Mouse (Mus musculus): Measurements from ENCODE around the gene Castor2. TPM values are rescaled to one million over a fixed set of nuclear protein-coding genes. Genes with fewer than 3 reads are reported as not detected.

The Castor2 gene
- polyA plus RNA-seq, 1 experiment: 39.3 TPM

- H3K27me3 ChIP-seq (replicated peaks; ENCODE audit: control insufficient read depth, insufficient read depth, low read length): no peaks in the 10 kb centered on the region
- TF ChIP-seq CTCF (conservative IDR thresholded peaks at IDR 0.05; ENCODE audit: insufficient read depth, insufficient read length, low read depth, low read length) (peak; percentile 42), POLR2A (IDR thresholded peaks at IDR 0.05; ENCODE audit: low read depth, low read length) (no peak)
- 22% methylated on average over 1 of the region's 1 CpGs for WGBS
- peak; percentile 25 for DNase-seq
- no peaks in the 10 kb centered on the region for H3K4me1 ChIP-seq (ENCODE audit: control insufficient read depth, insufficient read depth, low read length)
- no peak overlapping the region for H3K4me3 ChIP-seq (ENCODE audit: insufficient read depth, low read depth, low read length)
- H3K27ac ChIP-seq (ENCODE audit: insufficient read depth, low read depth, low read length): no peak overlapping the region
- no peaks in the 10 kb centered on the region for H3K36me3 ChIP-seq (ENCODE audit: control insufficient read depth, insufficient read depth, low read length)
These were observed 31.6 kb upstream of the Castor2 start for GRCm38 (mm10) chr5:134067924-134068323.

DNA sequence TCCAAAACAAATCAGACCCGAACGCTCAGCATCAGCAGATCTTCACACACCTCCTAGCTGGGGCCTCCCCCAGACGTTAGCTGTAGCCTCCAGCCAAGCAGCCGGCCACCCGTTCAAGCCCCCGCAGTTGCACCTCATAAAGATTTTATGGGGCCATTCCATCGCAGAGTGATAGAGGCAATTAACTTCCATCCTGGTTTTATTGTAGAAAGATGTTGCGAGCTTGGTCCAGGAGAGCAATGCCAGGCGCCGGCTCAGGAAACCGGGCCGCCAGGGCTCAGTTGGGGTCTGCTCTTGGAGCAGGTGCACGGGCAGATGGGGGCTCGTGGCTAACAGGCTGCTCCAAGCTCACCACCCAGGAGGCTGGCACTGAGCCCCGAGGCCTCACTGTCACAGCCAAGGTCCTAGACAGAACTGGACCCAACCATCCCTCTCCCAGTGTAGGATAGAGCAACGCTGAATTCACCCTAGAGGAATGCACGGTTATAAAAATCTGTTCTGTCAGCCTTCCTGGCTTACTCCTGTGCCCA, 25.9 kb upstream of the Castor2 start:
- Histone ChIP-seq H3K27ac (ENCODE audit: insufficient read depth, low read depth, low read length) (no peak overlapping the region), H3K36me3 (ENCODE audit: control insufficient read depth, insufficient read depth, low read length) (no peaks in the 10 kb centered on the region), H3K4me1 (ENCODE audit: control insufficient read depth, insufficient read depth, low read length) (no peaks in the 10 kb centered on the region), H3K4me3 (ENCODE audit: insufficient read depth, low read depth, low read length) (no peak overlapping the region), H3K27me3 (replicated peaks; ENCODE audit: control insufficient read depth, insufficient read depth, low read length) (no peaks in the 10 kb centered on the region)
- no peak for TF ChIP-seq POLR2A (IDR thresholded peaks at IDR 0.05; ENCODE audit: low read depth, low read length)
- no peak for TF ChIP-seq CTCF (conservative IDR thresholded peaks at IDR 0.05; ENCODE audit: insufficient read depth, insufficient read length, low read depth, low read length)
- 11% methylated on average over 17 of the region's 17 CpGs for WGBS
- no peak for DNase-seq

DNA sequence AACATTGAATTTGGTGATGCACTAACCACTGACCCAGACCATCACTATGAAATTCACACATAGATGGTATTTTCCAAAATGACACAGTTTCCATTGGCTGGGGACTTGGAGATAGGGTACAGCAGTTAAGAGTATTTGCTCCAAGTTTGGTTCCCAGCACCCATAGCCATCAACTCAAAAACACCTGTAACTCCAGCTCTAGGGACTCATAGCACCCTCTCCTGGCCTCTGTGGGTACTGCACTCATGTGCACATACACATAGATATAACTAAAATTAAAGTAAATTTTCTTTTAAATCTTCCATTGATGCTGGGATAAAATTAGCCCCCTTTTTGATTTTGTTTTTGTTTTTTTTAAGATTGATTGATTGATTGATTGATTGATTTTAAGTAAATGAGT, 25.1 kb upstream of the Castor2 start:
- Histone ChIP-seq H3K27ac (ENCODE audit: insufficient read depth, low read depth, low read length) (no peak overlapping the region), H3K27me3 (replicated peaks; ENCODE audit: control insufficient read depth, insufficient read depth, low read length) (no peaks in the 10 kb centered on the region), H3K36me3 (ENCODE audit: control insufficient read depth, insufficient read depth, low read length) (no peaks in the 10 kb centered on the region), H3K4me1 (ENCODE audit: control insufficient read depth, insufficient read depth, low read length) (no peaks in the 10 kb centered on the region), H3K4me3 (ENCODE audit: insufficient read depth, low read depth, low read length) (no peak overlapping the region)
- TF ChIP-seq CTCF (conservative IDR thresholded peaks at IDR 0.05; ENCODE audit: insufficient read depth, insufficient read length, low read depth, low read length): no peak
- no peak for TF ChIP-seq POLR2A (IDR thresholded peaks at IDR 0.05; ENCODE audit: low read depth, low read length)
- DNase-seq: no peak

DNA sequence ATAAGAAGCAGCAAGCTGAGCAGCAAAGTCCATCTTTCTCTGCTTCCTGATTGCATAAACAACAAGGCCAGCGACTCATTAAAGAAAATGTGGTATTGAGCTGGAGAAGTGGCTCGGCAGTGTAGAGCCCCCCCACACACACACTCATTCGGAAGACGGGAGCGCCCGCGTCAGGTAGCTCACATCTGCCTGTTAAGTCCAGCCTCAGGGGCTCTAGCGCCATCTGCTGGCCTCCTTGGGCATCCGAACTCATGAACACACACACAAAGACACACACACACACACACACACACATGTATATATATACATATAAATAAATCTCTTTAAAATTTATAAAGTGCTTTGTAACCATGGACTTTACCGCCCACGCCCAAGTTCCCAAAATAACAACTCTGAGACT, 23.3 kb upstream of the Castor2 start:
- Histone ChIP-seq H3K36me3 (ENCODE audit: control insufficient read depth, insufficient read depth, low read length) (no peaks in the 10 kb centered on the region), H3K4me3 (ENCODE audit: insufficient read depth, low read depth, low read length) (no peak overlapping the region), H3K27me3 (replicated peaks; ENCODE audit: control insufficient read depth, insufficient read depth, low read length) (no peaks in the 10 kb centered on the region), H3K27ac (ENCODE audit: insufficient read depth, low read depth, low read length) (no peak overlapping the region), H3K4me1 (ENCODE audit: control insufficient read depth, insufficient read depth, low read length) (peaks cover 9% of the 10 kb centered on the region)
- WGBS: 93% methylated on average over 11 of the region's 11 CpGs
- DNase-seq: no peak
- TF ChIP-seq CTCF (conservative IDR thresholded peaks at IDR 0.05; ENCODE audit: insufficient read depth, insufficient read length, low read depth, low read length): no peak
- TF ChIP-seq POLR2A (IDR thresholded peaks at IDR 0.05; ENCODE audit: low read depth, low read length): no peak

DNA sequence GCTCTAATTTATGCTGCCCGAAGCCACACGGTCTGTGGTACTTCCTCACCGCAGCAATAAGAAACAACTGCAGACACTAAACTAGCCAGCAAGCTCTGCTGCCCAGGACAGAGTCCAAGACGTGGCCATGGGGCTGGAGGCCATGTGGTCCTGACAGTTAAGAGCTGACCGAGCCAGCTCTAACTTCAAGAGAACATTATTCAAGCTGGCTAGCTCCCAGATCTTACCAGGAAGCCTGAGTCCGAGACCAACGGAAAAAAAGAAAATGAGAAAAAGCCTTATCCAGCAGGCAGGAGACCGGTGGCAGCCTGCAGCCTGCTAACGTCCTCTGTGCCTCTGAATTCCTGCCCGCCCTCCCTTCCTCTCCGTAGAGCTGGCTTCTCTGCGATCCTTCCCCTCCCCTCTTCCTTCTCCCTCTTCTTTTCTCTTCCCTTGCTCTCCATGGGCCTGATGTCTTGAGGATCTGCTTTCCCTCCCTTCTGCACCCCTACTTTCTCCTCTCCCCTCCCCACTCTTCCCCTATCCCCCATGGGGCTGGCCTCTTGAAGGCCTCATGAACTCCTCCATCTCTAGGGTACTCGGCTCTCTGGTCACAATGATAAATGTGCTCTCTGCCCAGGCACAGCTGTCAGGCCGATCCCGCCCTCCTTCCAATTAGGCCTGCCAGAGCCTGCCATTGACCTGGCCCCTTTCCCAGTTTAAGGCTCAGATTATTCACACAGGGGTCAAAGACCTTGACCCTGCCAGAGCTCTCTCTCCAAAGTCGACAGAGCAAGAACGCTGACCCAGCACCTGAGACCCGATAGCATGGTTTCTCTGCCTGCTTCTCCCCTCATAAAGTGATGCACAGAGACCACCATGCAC, 18.6 kb upstream of the Castor2 start:
- TF ChIP-seq POLR2A (IDR thresholded peaks at IDR 0.05; ENCODE audit: low read depth, low read length): no peak
- no peak for TF ChIP-seq CTCF (conservative IDR thresholded peaks at IDR 0.05; ENCODE audit: insufficient read depth, insufficient read length, low read depth, low read length)
- Histone ChIP-seq H3K27me3 (replicated peaks; ENCODE audit: control insufficient read depth, insufficient read depth, low read length) (no peaks in the 10 kb centered on the region), H3K36me3 (ENCODE audit: control insufficient read depth, insufficient read depth, low read length) (no peaks in the 10 kb centered on the region), H3K27ac (ENCODE audit: insufficient read depth, low read depth, low read length) (peak overlapping the region; percentile 58), H3K4me1 (ENCODE audit: control insufficient read depth, insufficient read depth, low read length) (peaks cover 12% of the 10 kb centered on the region), H3K4me3 (ENCODE audit: insufficient read depth, low read depth, low read length) (no peak overlapping the region)
- DNase-seq: peak; percentile 92
- 13% methylated on average over 18 of the region's 18 CpGs for WGBS

DNA sequence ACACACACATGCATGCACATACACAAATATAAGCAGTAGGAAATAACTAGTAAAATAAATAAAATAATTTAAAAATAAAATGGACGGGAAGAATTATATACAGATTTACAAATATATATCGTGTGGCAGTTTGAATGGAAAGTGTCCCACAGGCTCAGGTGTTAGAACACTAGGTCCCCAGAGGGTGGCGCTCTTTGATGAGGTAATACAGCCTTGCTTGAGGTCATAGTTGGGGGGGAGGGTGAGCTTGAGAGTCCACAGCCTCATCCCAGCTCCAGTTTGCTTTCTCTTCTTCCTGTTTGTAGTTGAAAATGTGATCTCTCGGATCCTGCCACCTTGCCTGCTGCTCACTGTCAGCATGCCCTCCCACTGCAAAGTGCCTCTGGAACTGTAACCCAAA, 14.3 kb upstream of the Castor2 start:
- DNase-seq: no peak
- Histone ChIP-seq H3K4me3 (ENCODE audit: insufficient read depth, low read depth, low read length) (no peak overlapping the region), H3K27ac (ENCODE audit: insufficient read depth, low read depth, low read length) (no peak overlapping the region), H3K36me3 (ENCODE audit: control insufficient read depth, insufficient read depth, low read length) (no peaks in the 10 kb centered on the region), H3K4me1 (ENCODE audit: control insufficient read depth, insufficient read depth, low read length) (peaks cover 12% of the 10 kb centered on the region), H3K27me3 (replicated peaks; ENCODE audit: control insufficient read depth, insufficient read depth, low read length) (no peaks in the 10 kb centered on the region)
- no peak for TF ChIP-seq POLR2A (IDR thresholded peaks at IDR 0.05; ENCODE audit: low read depth, low read length)
- peak; percentile 35 for TF ChIP-seq CTCF (conservative IDR thresholded peaks at IDR 0.05; ENCODE audit: insufficient read depth, insufficient read length, low read depth, low read length)
- 82% methylated on average over 4 of the region's 4 CpGs for WGBS

GRCm38 (mm10) chr5:134085887-134086639, 13.4 kb upstream of the Castor2 start:
- Histone ChIP-seq H3K27ac (ENCODE audit: insufficient read depth, low read depth, low read length) (no peak overlapping the region), H3K4me1 (ENCODE audit: control insufficient read depth, insufficient read depth, low read length) (peaks cover 3% of the 10 kb centered on the region), H3K4me3 (ENCODE audit: insufficient read depth, low read depth, low read length) (no peak overlapping the region), H3K27me3 (replicated peaks; ENCODE audit: control insufficient read depth, insufficient read depth, low read length) (no peaks in the 10 kb centered on the region), H3K36me3 (ENCODE audit: control insufficient read depth, insufficient read depth, low read length) (no peaks in the 10 kb centered on the region)
- TF ChIP-seq CTCF (conservative IDR thresholded peaks at IDR 0.05; ENCODE audit: insufficient read depth, insufficient read length, low read depth, low read length) (no peak; the same call in 1 of the 2 replicates), POLR2A (IDR thresholded peaks at IDR 0.05; ENCODE audit: low read depth, low read length) (no peak)
- DNase-seq: peak; percentile 63
- 64% methylated on average over 3 of the region's 3 CpGs for WGBS
